Mouse (Mus musculus) small intestine, adult 2 months (tissue): ENCODE measurements around the gene Lmcd1.
"Not testable (repeated sequence)": the region's sequence is repeated elsewhere in the genome, so short reads cannot be mapped to it uniquely, and the experiment has no call there.

Experiments
- CTCF ChIP-seq: fragments of 200-500 bp; IDR thresholded peaks from 2 replicates; pipeline ENCODE4 v1.5.1; 2012; ENCODE audit warnings: low read depth, mild to moderate bottlenecking, control low read depth, inconsistent platforms, low read length, moderate library complexity, mixed read lengths; ENCODE audit not compliant: insufficient replicate concordance, insufficient read length; ENCODE audit errors: extremely low read depth
- POLR2A ChIP-seq: fragments of 200-500 bp; IDR thresholded peaks from 2 replicates; pipeline ENCODE4 v1.6.1; 2012; ENCODE audit warnings: low read depth, mild to moderate bottlenecking, control low read depth, inconsistent platforms, low read length, moderate library complexity

DNA sequence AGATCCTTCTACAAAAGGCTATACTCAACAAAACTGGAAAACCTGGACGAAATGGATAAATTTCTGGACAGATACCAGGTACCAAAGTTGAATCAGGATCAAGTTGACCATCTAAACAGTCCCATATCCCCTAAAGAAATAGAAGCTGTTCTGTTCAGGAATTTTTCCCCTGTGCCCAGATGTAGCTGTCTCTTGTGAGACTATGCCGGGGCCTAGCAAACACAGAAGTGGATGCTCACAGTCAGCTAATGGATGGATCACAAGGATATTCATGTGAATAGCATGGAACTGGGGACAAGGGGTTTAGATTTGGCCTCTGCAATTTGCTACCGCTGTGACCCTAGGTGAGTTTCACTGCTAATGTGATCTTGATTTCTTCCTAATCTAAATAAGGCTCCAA, 19.6 kb upstream of the Lmcd1 start:
- TF ChIP-seq POLR2A, CTCF: not testable (repeated sequence)
